Mouse (Mus musculus) limb, embryonic 14.5 days (tissue): ENCODE measurements around the gene Prm1. TPM values are rescaled to one million over a fixed set of nuclear protein-coding genes. Genes with fewer than 3 reads are reported as not detected.
A peak's percentile ranks its signal among the peaks of the same experiment; 100 is the strongest.

Experiments
- ATAC-seq: fragments of 200-750 bp; cut with Nextera tagmentation; 2 replicates; pipeline ENCODE4 v1.8.0; 2017; ENCODE audit warnings: low read depth, moderate number of reproducible peaks, moderate TSS enrichment; ENCODE audit not compliant: low FRiP score
- DNase-seq: peaks from one replicate; pipeline ENCODE4 v3.0.0-alpha.2; 2015; ENCODE audit warnings: low spot score
- H3K27ac ChIP-seq: fragments of 300-500 bp; sonication (generic); replicated peaks from 2 replicates; pipeline ENCODE4 v1.5.1; 2014; ENCODE audit warnings: low read depth, mild to moderate bottlenecking, low read length, moderate library complexity, mixed read lengths
- H3K27me3 ChIP-seq: fragments of 300-500 bp; sonication (generic); 2 replicates; pipeline ENCODE4 v1.6.1; 2014; ENCODE audit warnings: low read length, mixed read lengths; ENCODE audit not compliant: control insufficient read depth, insufficient read depth
- H3K36me3 ChIP-seq: fragments of 300-500 bp; sonication (generic); 2 replicates; pipeline ENCODE4 v1.6.1; 2014; ENCODE audit warnings: mild to moderate bottlenecking, low read length, moderate library complexity, mixed read lengths; ENCODE audit not compliant: control insufficient read depth, insufficient read depth
- H3K4me1 ChIP-seq: fragments of 300-500 bp; sonication (generic); 2 replicates; pipeline ENCODE4 v1.6.1; 2014; ENCODE audit warnings: antibody characterized with exemption, low read length, mixed read lengths; ENCODE audit not compliant: control insufficient read depth, insufficient read depth
- H3K4me2 ChIP-seq: fragments of 300-500 bp; sonication (generic); replicated peaks from 2 replicates; pipeline ENCODE4 v1.6.1; 2014; ENCODE audit warnings: low read depth, mild to moderate bottlenecking, low read length, moderate library complexity; ENCODE audit not compliant: severe bottlenecking
- H3K4me3 ChIP-seq: fragments of 300-500 bp; sonication (generic); replicated peaks from 2 replicates; pipeline ENCODE4 v1.5.1; 2014; ENCODE audit warnings: low read length
- H3K9ac ChIP-seq: fragments of 300-500 bp; sonication (generic); 2 replicates; pipeline ENCODE4 v1.6.1; 2014; ENCODE audit warnings: mild to moderate bottlenecking, low read depth, low read length, moderate library complexity; ENCODE audit not compliant: severe bottlenecking
- H3K9me3 ChIP-seq: fragments of 300-500 bp; sonication (generic); 2 replicates; pipeline ENCODE4 v1.6.1; 2016; ENCODE audit warnings: low read length; ENCODE audit not compliant: control insufficient read depth
- POLR2A ChIP-seq: fragments of 200-500 bp; IDR thresholded peaks from 2 replicates; pipeline ENCODE4 v1.8.0; 2012; ENCODE audit warnings: inconsistent platforms, mild to moderate bottlenecking, moderate library complexity, borderline replicate concordance; ENCODE audit not compliant: insufficient read depth, insufficient read length; ENCODE audit errors: extremely low read depth
- whole genome bisulfite sequencing: fragments of 180-500 bp; shearing (Covaris S2); extraction: QIAGEN DNeasy Blood & Tissue Kit; methylation state at CpG from one replicate; pipeline ENCODE4 v1.1.7; 2014; 5-methylcytosine and 5-hydroxymethylcytosine counted together
- polyA plus RNA-seq, 2 experiments: library from polyadenylated mRNA; depleted of rRNA in 1 of 2; stranded (reverse) in 1 of 2; unstranded in 1 of 2; fragments of >200 nt; fragmentation: Nextera tagmentation in 1 of 2; extraction: Ambion mirVana in 1 of 2; gene quantifications; 2 replicates each; pipeline versions ENCODE4 v1.2.1 to v1.2.3; 2012 to 2014

The Prm1 gene
- polyA plus RNA-seq, 2 experiments: not detected

- Histone ChIP-seq H3K27ac (peak overlapping the region; percentile 67), H3K36me3 (no peaks in the 10 kb centered on the region), H3K9ac (no peak overlapping the region), H3K4me3 (no peak overlapping the region), H3K4me1 (peaks cover 26% of the 10 kb centered on the region), H3K4me2 (no peak overlapping the region; the same call in 1 of the 2 replicates), H3K27me3 (no peaks in the 10 kb centered on the region), H3K9me3 (no peaks in the 10 kb centered on the region)
- DNase-seq (no peak), ATAC-seq (no peak)
- WGBS: 34% methylated on average over 10 of the region's 10 CpGs
- TF ChIP-seq POLR2A: no peak
These were observed 33.0 kb upstream of the Prm1 start for GRCm38 (mm10) chr16:10838487-10839245.

- H3K4me3 ChIP-seq: no peak overlapping the region
- peaks cover 21% of the 10 kb centered on the region for H3K4me1 ChIP-seq
- H3K27me3 ChIP-seq: no peaks in the 10 kb centered on the region
- H3K4me2 ChIP-seq: no peak overlapping the region
- H3K36me3 ChIP-seq: no peaks in the 10 kb centered on the region
- TF ChIP-seq POLR2A: no peak
- no peak for ATAC-seq
- peak overlapping the region; percentile 67; the same call in 1 of the 2 replicates for H3K27ac ChIP-seq
- DNase-seq: no peak
- 90% methylated on average over 1 of the region's 1 CpGs for WGBS
- H3K9me3 ChIP-seq: no peaks in the 10 kb centered on the region
- no peak overlapping the region for H3K9ac ChIP-seq
These were observed 32.3 kb upstream of the Prm1 start for GRCm38 (mm10) chr16:10837903-10838302.

- DNase-seq (no peak), ATAC-seq (no peak)
- TF ChIP-seq POLR2A: no peak
- H3K4me2 ChIP-seq: no peak overlapping the region
- no peaks in the 10 kb centered on the region for H3K36me3 ChIP-seq
- H3K9ac ChIP-seq: no peak overlapping the region
- no peaks in the 10 kb centered on the region for H3K27me3 ChIP-seq
- H3K9me3 ChIP-seq: no peaks in the 10 kb centered on the region
- H3K4me3 ChIP-seq: no peak overlapping the region
- H3K4me1 ChIP-seq: peaks cover 20% of the 10 kb centered on the region
- 76% methylated on average over 3 of the region's 3 CpGs for WGBS
- no peak overlapping the region for H3K27ac ChIP-seq
These were observed 31.6 kb upstream of the Prm1 start for GRCm38 (mm10) chr16:10837250-10837649.

- peaks cover 18% of the 10 kb centered on the region for H3K4me1 ChIP-seq
- H3K4me2 ChIP-seq: no peak overlapping the region
- WGBS: 89% methylated on average over 3 of the region's 3 CpGs
- H3K9me3 ChIP-seq: no peaks in the 10 kb centered on the region
- no peak overlapping the region for H3K4me3 ChIP-seq
- no peak overlapping the region for H3K27ac ChIP-seq
- no peak for TF ChIP-seq POLR2A
- no peaks in the 10 kb centered on the region for H3K27me3 ChIP-seq
- no peaks in the 10 kb centered on the region for H3K36me3 ChIP-seq
- no peak for DNase-seq
- no peak overlapping the region for H3K9ac ChIP-seq
- ATAC-seq: no peak
These were observed 30.7 kb upstream of the Prm1 start for GRCm38 (mm10) chr16:10836388-10836787.

GRCm38 (mm10) chr16:10834911-10835587 is 29.4 kb upstream of the Prm1 start, which contains the start of gene Rmi2:
Rmi2 (plus strand) TSS chr16:10835059.
- peaks cover 18% of the 10 kb centered on the region for H3K4me1 ChIP-seq
- peak within 1 kb of the TSS; percentile 91 for H3K27ac ChIP-seq
- no peaks in the 10 kb centered on the region for H3K27me3 ChIP-seq
- no peaks in the 10 kb centered on the region for H3K9me3 ChIP-seq
- peak; percentile 86 for DNase-seq
- peak within 1 kb of the TSS; percentile 82 for H3K4me3 ChIP-seq
- no peaks in the 10 kb centered on the region for H3K36me3 ChIP-seq
- TF ChIP-seq POLR2A: no peak
- peak; percentile 94 for ATAC-seq
- 1% methylated on average over 31 of the region's 69 CpGs for WGBS
- H3K9ac ChIP-seq: peak within 1 kb of the TSS; percentile 87
- H3K4me2 ChIP-seq: peak within 1 kb of the TSS; percentile 82
